Mouse (Mus musculus) heart, embryonic 11.5 days (tissue): ENCODE data around the gene Hapln4. TPM values are rescaled to one million over a fixed set of nuclear protein-coding genes. Genes with fewer than 3 reads are reported as not detected.
"Not testable (repeated sequence)": the region's sequence is repeated elsewhere in the genome, so short reads cannot be mapped to it uniquely, and the experiment has no call there.

ENCODE experiments used
- ATAC-seq: fragments of 200-750 bp; cut with Nextera tagmentation; replicated peaks from 2 replicates; pipeline ENCODE4 v1.8.0; 2017; ENCODE audit warnings: moderate library complexity; ENCODE audit not compliant: insufficient number of reproducible peaks, low FRiP score, low TSS enrichment
- H3K27ac ChIP-seq: fragments of 300-500 bp; sonication (generic); 2 replicates; pipeline ENCODE4 v1.5.1; 2014; ENCODE audit warnings: mild to moderate bottlenecking, low read depth, low read length
- H3K27me3 ChIP-seq: fragments of 300-500 bp; sonication (generic); 2 replicates; pipeline ENCODE4 v1.6.1; 2014; ENCODE audit warnings: mild to moderate bottlenecking, low read length, mixed read lengths; ENCODE audit not compliant: control insufficient read depth, insufficient read depth
- H3K36me3 ChIP-seq: fragments of 300-500 bp; sonication (generic); 2 replicates; pipeline ENCODE4 v1.6.1; 2014; ENCODE audit warnings: mild to moderate bottlenecking, low read length, moderate library complexity, mixed read lengths; ENCODE audit not compliant: control insufficient read depth, insufficient read depth
- H3K4me1 ChIP-seq: fragments of 300-500 bp; sonication (generic); 2 replicates; pipeline ENCODE4 v1.6.1; 2014; ENCODE audit warnings: low read length; ENCODE audit not compliant: control insufficient read depth, insufficient read depth
- H3K4me2 ChIP-seq: fragments of 300-500 bp; sonication (generic); 2 replicates; pipeline ENCODE4 v1.6.1; 2014; ENCODE audit warnings: mild to moderate bottlenecking, moderate library complexity
- H3K4me3 ChIP-seq: fragments of 300-500 bp; sonication (generic); 2 replicates; pipeline ENCODE4 v1.5.1; 2014; ENCODE audit warnings: low read depth, low read length
- H3K9ac ChIP-seq: fragments of 300-500 bp; sonication (generic); 2 replicates; pipeline ENCODE4 v1.6.1; 2014; ENCODE audit warnings: mild to moderate bottlenecking, low read depth, low read length, moderate library complexity
- H3K9me3 ChIP-seq: fragments of 300-500 bp; sonication (generic); replicated peaks from 2 replicates; pipeline ENCODE4 v1.6.1; 2016; ENCODE audit warnings: low read length; ENCODE audit not compliant: control insufficient read depth
- WGBS: fragments of 180-500 bp; shearing (Covaris S2); extraction: QIAGEN DNeasy Blood & Tissue Kit; methylation state at CpG from one replicate; pipeline ENCODE4 v1.1.7; 2014; ENCODE audit not compliant: insufficient replicate concordance; 5-methylcytosine and 5-hydroxymethylcytosine counted together
- polyA plus RNA-seq: library from polyadenylated mRNA; unstranded; fragments of >200 nt; fragmentation: Nextera tagmentation; extraction: Ambion mirVana; gene quantifications from 2 replicates; pipeline ENCODE4 v1.2.1, GENCODE M21; 2014

Hapln4 gene
- polyA plus RNA-seq, result 0.18 and 0.31 TPM in 2 replicates

DNA sequence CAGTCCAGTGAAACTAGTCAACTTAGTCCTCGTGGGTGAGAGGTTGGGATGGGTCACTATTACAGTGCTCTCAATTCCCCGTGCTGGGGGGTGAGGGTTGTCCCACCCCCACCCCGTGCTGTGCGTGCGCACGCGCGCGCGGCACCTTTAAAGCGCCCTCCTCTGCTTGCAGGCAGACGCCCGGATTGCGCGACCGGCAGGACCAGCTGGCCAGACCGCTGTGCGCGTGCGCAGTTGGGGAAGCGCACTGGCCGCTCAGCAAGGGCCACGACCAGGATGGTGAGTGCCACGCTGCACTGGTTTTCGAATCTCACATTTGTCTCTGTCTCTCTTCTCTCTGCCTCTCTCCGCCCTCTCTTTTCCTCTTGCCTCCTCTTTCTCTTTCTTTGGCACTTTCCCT lies at the start of gene Hapln4:
Gene Hapln4 (plus strand): TSS at position 173 of the 400 bp plus-strand sequence.
- Histone ChIP-seq H3K4me3 (peak within 1 kb of the TSS; percentile 46), H3K27me3 (peaks cover 65% of the 10 kb centered on the region), H3K9ac (0 out of 2 replicates have a peak within 1 kb of the TSS, but pooled peaks have one; percentile 5), H3K27ac (no peak within 1 kb of the TSS), H3K36me3 (no peaks in the 10 kb centered on the region), H3K4me2 (peak within 1 kb of the TSS; percentile 82), H3K4me1 (peaks cover 17% of the 10 kb centered on the region), H3K9me3 (no peaks in the 10 kb centered on the region)
- WGBS, result under 1% methylated on average over 26 of the region's 26 CpGs
- no peak for ATAC-seq

GRCm38 (mm10) chr8:70037994-70038393 lies 45.3 kb upstream of the Hapln4 start:
- no peak for ATAC-seq
- Histone ChIP-seq H3K9ac (no peak overlapping the region), H3K9me3 (no peaks in the 10 kb centered on the region), H3K4me1 (peaks cover 11% of the 10 kb centered on the region), H3K36me3 (no peaks in the 10 kb centered on the region; the same call in 1 of the 2 replicates), H3K27me3 (no peaks in the 10 kb centered on the region), H3K4me2 (no peak overlapping the region), H3K27ac (no peak overlapping the region), H3K4me3 (no peak overlapping the region)
- WGBS, result 91% methylated on average over 1 of the region's 1 CpGs

DNA sequence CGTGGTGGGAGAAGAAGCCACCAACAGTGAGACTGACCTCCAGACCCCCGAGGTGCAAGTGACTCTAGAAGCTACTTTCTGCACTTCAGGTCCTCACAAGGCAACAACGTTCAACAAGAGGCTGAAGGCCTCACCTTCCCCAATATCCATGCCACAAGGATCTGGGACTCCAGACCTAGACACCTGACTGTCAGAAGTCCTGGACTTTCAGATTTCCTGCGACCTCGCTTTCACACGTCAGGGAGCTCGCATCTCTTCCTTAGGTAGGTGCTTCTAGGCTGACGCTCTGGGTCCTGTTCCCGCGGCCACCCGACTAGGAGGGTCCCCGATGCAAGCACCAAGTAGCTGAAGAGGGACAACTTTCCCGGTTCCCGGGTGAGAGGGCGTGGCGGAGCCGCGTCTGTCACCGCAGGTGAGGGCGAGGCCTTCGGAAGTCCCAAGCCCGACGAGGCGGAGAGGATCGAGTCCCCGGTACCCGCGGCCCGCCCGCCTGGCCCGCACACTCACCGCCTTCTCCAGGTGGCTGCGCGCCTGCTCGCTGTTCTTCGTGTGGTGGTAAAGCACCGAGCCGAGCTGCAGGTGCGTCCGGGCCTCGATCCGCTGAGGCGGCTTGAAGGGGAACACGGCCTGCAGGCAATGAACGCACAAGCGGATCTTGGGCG lies 41.2 kb upstream of the Hapln4 start:
- Histone ChIP-seq H3K9me3 (no peaks in the 10 kb centered on the region), H3K27me3 (no peaks in the 10 kb centered on the region), H3K36me3 (no peaks in the 10 kb centered on the region), H3K4me3 (peak overlapping the region; percentile 100), H3K4me1 (peaks cover 16% of the 10 kb centered on the region), H3K9ac (peak overlapping the region; percentile 85), H3K4me2 (peak overlapping the region; percentile 97), H3K27ac (peak overlapping the region; percentile 51)
- peak; percentile 16; the same call in 1 of the 2 replicates for ATAC-seq
- under 1% methylated on average over 47 of the region's 47 CpGs for WGBS

DNA sequence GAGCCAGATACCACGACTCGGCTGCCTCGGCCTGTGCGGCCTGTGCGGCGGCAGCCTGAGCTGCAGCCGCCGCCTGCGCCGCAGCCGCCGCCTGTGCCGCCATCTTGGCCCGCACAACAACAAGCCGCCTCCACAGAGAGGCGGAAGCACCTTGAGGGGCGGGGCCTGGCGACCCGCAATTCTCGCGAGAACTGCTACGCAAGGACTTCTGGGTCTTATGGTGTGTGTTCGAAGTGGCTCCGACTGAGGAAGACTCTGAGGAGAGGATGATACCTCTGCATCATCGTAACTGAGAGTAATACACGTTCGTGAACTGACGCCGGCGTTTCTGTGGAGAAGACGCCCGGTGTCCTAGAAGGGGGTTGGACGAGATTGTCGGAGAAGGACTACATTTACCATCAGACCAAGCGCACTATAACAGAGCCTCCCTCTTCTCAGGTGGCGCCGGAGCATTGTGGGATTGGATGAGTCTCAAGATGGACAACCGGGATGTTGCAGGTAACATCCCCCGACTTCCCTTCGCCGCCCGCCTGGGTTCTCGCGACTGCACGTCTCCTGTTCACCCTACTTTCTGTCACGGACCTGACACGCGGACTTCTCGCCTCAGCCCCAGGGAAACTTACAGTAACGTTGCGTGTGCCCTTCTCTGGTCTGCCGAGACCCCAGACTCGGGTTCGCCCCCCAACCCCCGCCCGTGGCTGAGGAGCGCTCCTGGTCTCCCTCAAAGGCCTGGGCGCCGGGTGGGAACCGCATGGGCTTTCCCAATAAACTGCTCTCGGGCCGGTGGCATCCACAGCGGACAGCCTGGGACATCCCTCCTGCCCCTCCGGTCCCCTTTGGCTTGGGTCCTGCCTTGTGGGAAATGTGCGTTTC lies 40.4 kb upstream of the Hapln4 start, which contains the start of the genes Mau2 and Sugp1:
Gene Mau2 (minus strand): TSS at position 152 of the 873 bp plus-strand sequence.
Gene Sugp1 (plus strand): TSS at position 231 of the 873 bp plus-strand sequence.
- WGBS, result under 1% methylated on average over 65 of the region's 65 CpGs
- peak; percentile 89 for ATAC-seq
- H3K27me3 ChIP-seq, result no peaks in the 10 kb centered on the region
- H3K4me1 ChIP-seq, result peaks cover 16% of the 10 kb centered on the region
- no peaks in the 10 kb centered on the region for H3K9me3 ChIP-seq
- H3K27ac ChIP-seq, result peak within 1 kb of the TSS; percentile 69
- H3K4me3 ChIP-seq, result peak within 1 kb of the TSS; percentile 100
- H3K4me2 ChIP-seq, result peak within 1 kb of the TSS; percentile 97
- H3K36me3 ChIP-seq, result no peaks in the 10 kb centered on the region
- peak within 1 kb of the TSS; percentile 85 for H3K9ac ChIP-seq

DNA sequence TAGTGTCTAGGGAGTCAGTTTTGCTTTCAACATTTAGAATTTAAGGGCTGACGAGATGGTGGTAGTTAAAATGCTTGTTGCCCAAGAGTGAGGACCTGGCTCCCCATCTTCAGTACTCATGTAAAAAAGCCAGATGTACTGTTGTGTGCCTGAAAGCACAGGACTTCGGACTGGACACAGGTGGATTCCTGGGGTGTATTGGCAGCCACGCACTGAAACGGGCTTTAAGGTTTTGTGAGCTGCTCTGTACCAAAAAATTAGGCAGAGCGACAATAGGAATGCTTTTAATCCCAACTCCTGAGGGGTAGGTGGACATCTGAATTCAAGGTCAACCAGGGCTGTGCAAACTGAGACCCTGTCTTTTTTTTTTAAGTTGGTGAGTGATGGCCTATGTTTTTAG lies 39.3 kb upstream of the Hapln4 start:
- 83% methylated on average over 5 of the region's 5 CpGs for WGBS
- Histone ChIP-seq H3K4me1 (peaks cover 16% of the 10 kb centered on the region), H3K27me3 (no peaks in the 10 kb centered on the region), H3K36me3 (no peaks in the 10 kb centered on the region; the same call in 1 of the 2 replicates), H3K9ac (no peak overlapping the region), H3K9me3 (no peaks in the 10 kb centered on the region), H3K4me3 (no peak overlapping the region; the same call in 1 of the 2 replicates), H3K27ac (no peak overlapping the region), H3K4me2 (peak overlapping the region; percentile 97; the same call in 1 of the 2 replicates)
- no peak for ATAC-seq

DNA sequence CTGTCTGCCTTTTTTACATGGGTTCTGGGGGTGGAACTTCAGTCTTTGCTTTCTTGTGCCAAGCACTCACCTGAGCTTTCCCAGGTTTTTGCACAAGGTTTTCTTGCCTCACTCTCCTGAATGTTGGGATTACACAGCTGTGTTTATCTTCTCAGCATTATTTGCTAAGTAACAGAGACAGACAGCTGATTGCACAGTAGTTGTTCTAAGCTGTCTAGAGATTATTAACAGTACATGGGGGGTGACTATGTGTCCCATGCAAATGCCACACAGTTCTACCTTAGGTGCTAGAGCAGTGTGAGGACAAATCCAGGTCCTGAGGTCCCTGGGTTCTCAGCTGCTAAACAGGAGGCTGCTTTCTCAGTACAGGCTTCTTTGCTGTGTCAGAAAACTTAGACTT lies 33.6 kb upstream of the Hapln4 start:
- H3K9ac ChIP-seq, result no peak overlapping the region
- no peaks in the 10 kb centered on the region for H3K9me3 ChIP-seq
- H3K4me1 ChIP-seq, result no peaks in the 10 kb centered on the region
- H3K4me3 ChIP-seq, result no peak overlapping the region
- peaks cover 27% of the 10 kb centered on the region for H3K36me3 ChIP-seq
- H3K27me3 ChIP-seq, result no peaks in the 10 kb centered on the region
- H3K27ac ChIP-seq, result no peak overlapping the region
- no peak for ATAC-seq
- H3K4me2 ChIP-seq, result no peak overlapping the region

DNA sequence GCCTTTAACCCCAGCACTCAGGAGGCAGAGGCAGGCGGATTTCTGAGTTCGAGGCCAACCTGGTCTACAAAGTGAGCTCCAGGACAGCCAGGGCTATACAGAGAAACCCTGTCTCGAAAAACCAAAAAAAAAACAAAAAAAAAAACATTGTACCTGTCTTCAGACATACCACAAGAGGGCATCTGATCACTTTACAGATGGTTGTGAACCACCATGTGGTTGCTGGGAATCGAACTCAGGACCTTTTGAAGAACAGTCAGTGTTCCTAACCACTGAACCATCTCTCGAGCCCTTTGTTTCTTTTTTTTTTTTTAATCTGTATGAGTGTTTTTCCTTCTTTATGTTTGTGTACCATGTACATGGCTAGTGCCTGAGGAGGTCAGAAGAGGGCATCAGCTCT lies 32.8 kb upstream of the Hapln4 start:
- 89% methylated on average over 5 of the region's 5 CpGs for WGBS
- not testable (repeated sequence) for ATAC-seq, H3K4me2 ChIP-seq

GRCm38 (mm10) chr8:70057721-70058120 lies 25.5 kb upstream of the Hapln4 start:
- no peaks in the 10 kb centered on the region for H3K9me3 ChIP-seq

More for the DNA sequence above, 32.8 kb upstream of the Hapln4 start:
- not testable (repeated sequence) for H3K9me3 ChIP-seq, H3K27me3 ChIP-seq, H3K27ac ChIP-seq, H3K4me3 ChIP-seq, H3K4me1 ChIP-seq, H3K9ac ChIP-seq
- H3K36me3 ChIP-seq, result peaks cover 31% of the 10 kb centered on the region

More at GRCm38 (mm10) chr8:70057721-70058120, 25.5 kb upstream of the Hapln4 start:
- H3K4me2 ChIP-seq, result no peak overlapping the region
- no peaks in the 10 kb centered on the region for H3K27me3 ChIP-seq
- no peak overlapping the region for H3K9ac ChIP-seq
- WGBS, result 87% methylated on average over 1 of the region's 1 CpGs
- no peaks in the 10 kb centered on the region for H3K4me1 ChIP-seq
- H3K27ac ChIP-seq, result no peak overlapping the region
- H3K36me3 ChIP-seq, result peaks cover 47% of the 10 kb centered on the region
- no peak for ATAC-seq
- no peak overlapping the region for H3K4me3 ChIP-seq
